Mouse (Mus musculus): ENCODE results near the gene Tpgs1. TPM values are rescaled to one million over a fixed set of nuclear protein-coding genes. Genes with fewer than 3 reads are reported as not detected.

Gene Tpgs1
- polyA plus RNA-seq, 1 experiment: 36.2 TPM

GRCm38 (mm10) chr10:79717640-79718357 is 48.6 kb downstream of the Tpgs1 start:
- TF ChIP-seq POLR2A (IDR thresholded peaks at IDR 0.05; ENCODE audit: borderline replicate concordance, low read depth, low read length) (no peak), CTCF (IDR thresholded peaks at IDR 0.05; ENCODE audit: low read depth, low read length) (no peak)
- H3K27ac ChIP-seq (ENCODE audit: insufficient read depth, low read depth, low read length): no peak overlapping the region
- no peak overlapping the region for H3K4me3 ChIP-seq (ENCODE audit: insufficient read depth, low read length)
- no peaks in the 10 kb centered on the region for H3K4me1 ChIP-seq (ENCODE audit: control insufficient read depth, insufficient read depth, low read length)

- no peaks in the 10 kb centered on the region for H3K4me1 ChIP-seq (ENCODE audit: control insufficient read depth, insufficient read depth, low read length)
- H3K4me3 ChIP-seq (ENCODE audit: insufficient read depth, low read length): no peak overlapping the region
- no peak overlapping the region for H3K27ac ChIP-seq (ENCODE audit: insufficient read depth, low read depth, low read length)
- TF ChIP-seq POLR2A (IDR thresholded peaks at IDR 0.05; ENCODE audit: borderline replicate concordance, low read depth, low read length) (no peak), CTCF (IDR thresholded peaks at IDR 0.05; ENCODE audit: low read depth, low read length) (no peak)
Measured at GRCm38 (mm10) chr10:79721089-79721488, 51.9 kb downstream of the Tpgs1 start.

- no peaks in the 10 kb centered on the region for H3K4me1 ChIP-seq (ENCODE audit: control insufficient read depth, insufficient read depth, low read length)
- no peak overlapping the region for H3K4me3 ChIP-seq (ENCODE audit: insufficient read depth, low read length)
- TF ChIP-seq CTCF (IDR thresholded peaks at IDR 0.05; ENCODE audit: low read depth, low read length) (no peak), POLR2A (IDR thresholded peaks at IDR 0.05; ENCODE audit: borderline replicate concordance, low read depth, low read length) (no peak)
- no peak overlapping the region for H3K27ac ChIP-seq (ENCODE audit: insufficient read depth, low read depth, low read length)
Measured at GRCm38 (mm10) chr10:79723047-79723446, 53.9 kb downstream of the Tpgs1 start.

- Histone ChIP-seq H3K4me3 (ENCODE audit: insufficient read depth, low read length) (no peak overlapping the region), H3K27ac (ENCODE audit: insufficient read depth, low read depth, low read length) (no peak overlapping the region), H3K4me1 (ENCODE audit: control insufficient read depth, insufficient read depth, low read length) (no peaks in the 10 kb centered on the region)
- TF ChIP-seq CTCF (IDR thresholded peaks at IDR 0.05; ENCODE audit: low read depth, low read length) (no peak), POLR2A (IDR thresholded peaks at IDR 0.05; ENCODE audit: borderline replicate concordance, low read depth, low read length) (no peak)
Measured at GRCm38 (mm10) chr10:79723692-79724091, 54.5 kb downstream of the Tpgs1 start.

Other genes with a start within 250 kb of the Tpgs1 start
- gene Vmn2r83, start 200.6 kb upstream of the Tpgs1 start, polyA plus RNA-seq (2012; ENCODE audit: insufficient read depth, insufficient read length, missing spikeins): not detected in 2 replicates
- 16.9 and 21.1 TPM in 2 replicates for gene Plpp2, start 135.6 kb upstream of the Tpgs1 start, polyA plus RNA-seq (2012; ENCODE audit: insufficient read depth, insufficient read length, missing spikeins)
- 32.1 and 35.1 TPM in 2 replicates for gene Mier2, start 114.2 kb upstream of the Tpgs1 start, polyA plus RNA-seq (2012; ENCODE audit: insufficient read depth, insufficient read length, missing spikeins)
- gene Theg, start 82.0 kb upstream of the Tpgs1 start, polyA plus RNA-seq (2012; ENCODE audit: insufficient read depth, insufficient read length, missing spikeins): not detected in 2 replicates
- gene C2cd4c, start 55.3 kb upstream of the Tpgs1 start, polyA plus RNA-seq (2012; ENCODE audit: insufficient read depth, insufficient read length, missing spikeins): 0.29 TPM in 1 of 2 replicates, not detected in the other
- 0.40 and 0.71 TPM in 2 replicates for gene Shc2, start 31.5 kb upstream of the Tpgs1 start, polyA plus RNA-seq (2012; ENCODE audit: insufficient read depth, insufficient read length, missing spikeins)
- not detected in 2 replicates for gene Odf3l2, start 23.6 kb upstream of the Tpgs1 start, polyA plus RNA-seq (2012; ENCODE audit: insufficient read depth, insufficient read length, missing spikeins)
- not detected in 2 replicates for gene Madcam1, start 4.8 kb upstream of the Tpgs1 start, polyA plus RNA-seq (2012; ENCODE audit: insufficient read depth, insufficient read length, missing spikeins)
- 74.9 and 77.1 TPM in 2 replicates for gene Cdc34, start 12.8 kb downstream of the Tpgs1 start, polyA plus RNA-seq (2012; ENCODE audit: insufficient read depth, insufficient read length, missing spikeins)
- gene Gzmm, start 19.7 kb downstream of the Tpgs1 start, polyA plus RNA-seq (2012; ENCODE audit: insufficient read depth, insufficient read length, missing spikeins): 0.84 TPM in 1 of 2 replicates, not detected in the other
- gene Bsg, start 35.1 kb downstream of the Tpgs1 start, polyA plus RNA-seq (2012; ENCODE audit: insufficient read depth, insufficient read length, missing spikeins): 300 and 307 TPM in 2 replicates
- gene Hcn2, start 47.3 kb downstream of the Tpgs1 start, polyA plus RNA-seq (2012; ENCODE audit: insufficient read depth, insufficient read length, missing spikeins): 0.86 and 1.3 TPM in 2 replicates
- 18.8 and 19.8 TPM in 2 replicates for gene Polrmt, start 77.2 kb downstream of the Tpgs1 start, polyA plus RNA-seq (2012; ENCODE audit: insufficient read depth, insufficient read length, missing spikeins)
- not detected in 2 replicates for gene Fgf22, start 85.7 kb downstream of the Tpgs1 start, polyA plus RNA-seq (2012; ENCODE audit: insufficient read depth, insufficient read length, missing spikeins)
- gene Rnf126, start 97.6 kb downstream of the Tpgs1 start, polyA plus RNA-seq (2012; ENCODE audit: insufficient read depth, insufficient read length, missing spikeins): 23.3 and 27.6 TPM in 2 replicates
- 1.0 and 1.1 TPM in 2 replicates for gene Fstl3, start 107.9 kb downstream of the Tpgs1 start, polyA plus RNA-seq (2012; ENCODE audit: insufficient read depth, insufficient read length, missing spikeins)
- not detected in 2 replicates for gene Prss57, start 121.6 kb downstream of the Tpgs1 start, polyA plus RNA-seq (2012; ENCODE audit: insufficient read depth, insufficient read length, missing spikeins)
- 2.9 and 3.4 TPM in 2 replicates for gene Palm, start 124.2 kb downstream of the Tpgs1 start, polyA plus RNA-seq (2012; ENCODE audit: insufficient read depth, insufficient read length, missing spikeins)
- 0.91 TPM in 1 of 2 replicates, not detected in the other for gene Misp, start 151.6 kb downstream of the Tpgs1 start, polyA plus RNA-seq (2012; ENCODE audit: insufficient read depth, insufficient read length, missing spikeins)
- gene Ptbp1, start 185.1 kb downstream of the Tpgs1 start, polyA plus RNA-seq (2012; ENCODE audit: insufficient read depth, insufficient read length, missing spikeins): 129 and 141 TPM in 2 replicates
- not detected in 2 replicates for gene Prtn3, start 205.1 kb downstream of the Tpgs1 start, polyA plus RNA-seq (2012; ENCODE audit: insufficient read depth, insufficient read length, missing spikeins)
- not detected in 2 replicates for gene Plppr3, start 205.3 kb downstream of the Tpgs1 start, polyA plus RNA-seq (2012; ENCODE audit: insufficient read depth, insufficient read length, missing spikeins)
- 0.75 TPM in 1 of 2 replicates, not detected in the other for gene Elane, start 216.9 kb downstream of the Tpgs1 start, polyA plus RNA-seq (2012; ENCODE audit: insufficient read depth, insufficient read length, missing spikeins)
- 1.3 TPM in 1 of 2 replicates, not detected in the other for gene Cfd, start 221.5 kb downstream of the Tpgs1 start, polyA plus RNA-seq (2012; ENCODE audit: insufficient read depth, insufficient read length, missing spikeins)
- 14.6 and 19.3 TPM in 2 replicates for gene Med16, start 239.6 kb downstream of the Tpgs1 start, polyA plus RNA-seq (2012; ENCODE audit: insufficient read depth, insufficient read length, missing spikeins)
- not detected in 2 replicates for gene Gm26602, start 241.5 kb downstream of the Tpgs1 start, polyA plus RNA-seq (2012; ENCODE audit: insufficient read depth, insufficient read length, missing spikeins)
- gene Kiss1r, start 247.6 kb downstream of the Tpgs1 start, polyA plus RNA-seq (2012; ENCODE audit: insufficient read depth, insufficient read length, missing spikeins): 0.67 and 0.71 TPM in 2 replicates